Mouse (Mus musculus) hindbrain, embryonic 11.5 days (tissue): ENCODE data around the gene Zcchc7. TPM values are rescaled to one million over a fixed set of nuclear protein-coding genes. Genes with fewer than 3 reads are reported as not detected.
"Not testable (repeated sequence)": the region's sequence is repeated elsewhere in the genome, so short reads cannot be mapped to it uniquely, and the experiment has no call there.

Experiments
- ATAC-seq: fragments of 200-750 bp; cut with Nextera tagmentation; 2 replicates; pipeline ENCODE4 v1.8.0; 2017; ENCODE audit warnings: mild to moderate bottlenecking, moderate TSS enrichment, moderate library complexity; ENCODE audit not compliant: low FRiP score
- DNase-seq: peaks from one replicate; pipeline ENCODE4 v3.0.0-alpha.2; 2015; ENCODE audit warnings: low spot score
- H3K27ac ChIP-seq: fragments of 300-500 bp; sonication (generic); 2 replicates; pipeline ENCODE4 v1.5.1; 2014; ENCODE audit warnings: mild to moderate bottlenecking, low read depth, low read length
- H3K27me3 ChIP-seq: fragments of 300-500 bp; sonication (generic); 2 replicates; pipeline ENCODE4 v1.6.1; 2014; ENCODE audit warnings: mild to moderate bottlenecking, low read length, moderate library complexity, mixed read lengths; ENCODE audit not compliant: control insufficient read depth, insufficient read depth
- H3K36me3 ChIP-seq: fragments of 300-500 bp; sonication (generic); 2 replicates; pipeline ENCODE4 v1.6.1; 2014; ENCODE audit warnings: mild to moderate bottlenecking, low read length, moderate library complexity, mixed read lengths; ENCODE audit not compliant: control insufficient read depth, insufficient read depth
- H3K4me1 ChIP-seq: fragments of 300-500 bp; sonication (generic); replicated peaks from 2 replicates; pipeline ENCODE4 v1.6.1; 2014; ENCODE audit warnings: low read length, mixed read lengths; ENCODE audit not compliant: control insufficient read depth, insufficient read depth
- H3K4me2 ChIP-seq: fragments of 300-500 bp; sonication (generic); replicated peaks from 2 replicates; pipeline ENCODE4 v1.6.1; 2014; ENCODE audit warnings: mild to moderate bottlenecking, low read depth, low read length
- H3K4me3 ChIP-seq: fragments of 300-500 bp; sonication (generic); 2 replicates; pipeline ENCODE4 v1.5.1; 2014; ENCODE audit warnings: low read depth, low read length
- H3K9ac ChIP-seq: fragments of 300-500 bp; sonication (generic); 2 replicates; pipeline ENCODE4 v1.6.1; 2014; ENCODE audit warnings: low read depth, low read length
- H3K9me3 ChIP-seq: fragments of 300-500 bp; sonication (generic); 2 replicates; pipeline ENCODE4 v1.6.1; 2016; ENCODE audit warnings: low read length; ENCODE audit not compliant: control insufficient read depth
- WGBS: fragments of 180-500 bp; shearing (Covaris S2); extraction: QIAGEN DNeasy Blood & Tissue Kit; methylation state at CpG from one replicate; pipeline ENCODE4 v1.1.7; 2014; 5-methylcytosine and 5-hydroxymethylcytosine counted together
- polyA plus RNA-seq: library from polyadenylated mRNA; unstranded; fragments of >200 nt; fragmentation: Nextera tagmentation; extraction: Ambion mirVana; gene quantifications from 2 replicates; pipeline ENCODE4 v1.2.1, GENCODE M21; 2014

Gene Zcchc7
- polyA plus RNA-seq, 1 experiment from 2014 or later, result 31.3 TPM

GRCm38 (mm10) chr4:44938359-44939340, 183.0 kb downstream of the Zcchc7 start:
- no peaks in the 10 kb centered on the region for H3K27me3 ChIP-seq
- peaks cover 2% of the 10 kb centered on the region; the same call in 1 of the 2 replicates for H3K36me3 ChIP-seq
- no peaks in the 10 kb centered on the region for H3K9me3 ChIP-seq
- H3K4me3 ChIP-seq, result no peak overlapping the region
- no peak for ATAC-seq
- no peak overlapping the region for H3K27ac ChIP-seq
- no peaks in the 10 kb centered on the region for H3K4me1 ChIP-seq
- DNase-seq, result no peak
- 83% methylated on average over 8 of the region's 8 CpGs for WGBS
- no peak overlapping the region for H3K9ac ChIP-seq
- H3K4me2 ChIP-seq, result no peak overlapping the region

- Histone ChIP-seq H3K4me3 (no peak overlapping the region), H3K27me3 (no peaks in the 10 kb centered on the region), H3K9ac (no peak overlapping the region), H3K4me1 (no peaks in the 10 kb centered on the region), H3K36me3 (no peaks in the 10 kb centered on the region), H3K4me2 (no peak overlapping the region), H3K9me3 (no peaks in the 10 kb centered on the region), H3K27ac (no peak overlapping the region)
- DNase-seq, result no peak
- no peak for ATAC-seq
- WGBS, result 86% methylated on average over 14 of the region's 14 CpGs
Observed at GRCm38 (mm10) chr4:44939576-44940249, 184.0 kb downstream of the Zcchc7 start.

- H3K4me2 ChIP-seq, result no peak overlapping the region
- no peaks in the 10 kb centered on the region for H3K36me3 ChIP-seq
- WGBS, result 85% methylated on average over 9 of the region's 9 CpGs
- H3K4me1 ChIP-seq, result no peaks in the 10 kb centered on the region
- no peak overlapping the region for H3K27ac ChIP-seq
- no peak for DNase-seq
- no peak overlapping the region for H3K9ac ChIP-seq
- no peak overlapping the region for H3K4me3 ChIP-seq
- H3K9me3 ChIP-seq, result no peaks in the 10 kb centered on the region
- no peak for ATAC-seq
- H3K27me3 ChIP-seq, result no peaks in the 10 kb centered on the region
Observed at GRCm38 (mm10) chr4:44940286-44940685, 184.6 kb downstream of the Zcchc7 start.

GRCm38 (mm10) chr4:44942237-44942636, 186.6 kb downstream of the Zcchc7 start:
- WGBS, result 94% methylated on average over 1 of the region's 1 CpGs
- Histone ChIP-seq H3K27ac (no peak overlapping the region), H3K4me2 (no peak overlapping the region), H3K9ac (no peak overlapping the region), H3K4me3 (no peak overlapping the region), H3K4me1 (no peaks in the 10 kb centered on the region), H3K9me3 (no peaks in the 10 kb centered on the region), H3K27me3 (no peaks in the 10 kb centered on the region), H3K36me3 (no peaks in the 10 kb centered on the region)
- no peak for ATAC-seq
- no peak for DNase-seq

GRCm38 (mm10) chr4:44943480-44943879, 187.8 kb downstream of the Zcchc7 start:
- Histone ChIP-seq H3K36me3 (no peaks in the 10 kb centered on the region), H3K4me2 (no peak overlapping the region), H3K4me3 (no peak overlapping the region), H3K4me1 (no peaks in the 10 kb centered on the region), H3K9ac (no peak overlapping the region), H3K27ac (no peak overlapping the region), H3K9me3 (no peaks in the 10 kb centered on the region), H3K27me3 (no peaks in the 10 kb centered on the region)
- ATAC-seq (no peak), DNase-seq (no peak)
- WGBS, result 78% methylated on average over 6 of the region's 6 CpGs

- no peaks in the 10 kb centered on the region for H3K9me3 ChIP-seq
- ATAC-seq (no peak), DNase-seq (no peak)
- H3K4me3 ChIP-seq, result no peak overlapping the region
- 0 out of 2 replicates have a peak, but pooled peaks cover 2% of the 10 kb centered on the region for H3K4me1 ChIP-seq
- H3K4me2 ChIP-seq, result no peak overlapping the region
- no peaks in the 10 kb centered on the region for H3K27me3 ChIP-seq
- 86% methylated on average over 10 of the region's 10 CpGs for WGBS
- no peaks in the 10 kb centered on the region for H3K36me3 ChIP-seq
- H3K9ac ChIP-seq, result no peak overlapping the region
- no peak overlapping the region for H3K27ac ChIP-seq
Observed at GRCm38 (mm10) chr4:44944426-44945075, 188.9 kb downstream of the Zcchc7 start.

GRCm38 (mm10) chr4:44946126-44946525, 190.4 kb downstream of the Zcchc7 start:
- H3K27me3 ChIP-seq, ATAC-seq, H3K9me3 ChIP-seq, H3K27ac ChIP-seq, H3K9ac ChIP-seq, H3K4me2 ChIP-seq, H3K36me3 ChIP-seq, H3K4me3 ChIP-seq, H3K4me1 ChIP-seq, DNase-seq: not testable (repeated sequence)
- 100% methylated on average over 2 of the region's 2 CpGs for WGBS

GRCm38 (mm10) chr4:44947464-44947863, 191.8 kb downstream of the Zcchc7 start:
- Histone ChIP-seq H3K27ac (no peak overlapping the region), H3K27me3 (no peaks in the 10 kb centered on the region), H3K4me3 (no peak overlapping the region), H3K36me3 (no peaks in the 10 kb centered on the region), H3K9ac (no peak overlapping the region), H3K4me2 (no peak overlapping the region), H3K9me3 (no peaks in the 10 kb centered on the region), H3K4me1 (0 out of 2 replicates have a peak, but pooled peaks cover 2% of the 10 kb centered on the region)
- ATAC-seq, result no peak
- no peak for DNase-seq
- 86% methylated on average over 5 of the region's 5 CpGs for WGBS
